Mouse (Mus musculus) CH12.LX (cell line): ENCODE measurements around the gene Prkce. TPM values are rescaled to one million over a fixed set of nuclear protein-coding genes. Genes with fewer than 3 reads are reported as not detected.

Experiments
- DNase-seq: peaks from one replicate; pipeline ENCODE4 v3.0.0-alpha.2; 2013; ENCODE audit errors: extremely low read depth
- H3K27ac ChIP-seq: 2 replicates; pipeline ENCODE4 v1.5.1; 2012; ENCODE audit warnings: low read depth, mild to moderate bottlenecking, control low read depth, moderate library complexity; ENCODE audit not compliant: insufficient read depth
- H3K27me3 ChIP-seq: replicated peaks from 2 replicates; pipeline ENCODE3; 2012; ENCODE audit warnings: inconsistent platforms
- H3K36me3 ChIP-seq, 2 experiments: replicated peaks in 1 of 2; 2 replicates each; pipeline versions ENCODE3 to v1.6.1; 2012; ENCODE audit warnings: inconsistent platforms in 1 of 2, low read length in 1 of 2, mild to moderate bottlenecking in 1 of 2, mixed read lengths in 1 of 2, moderate library complexity in 1 of 2; ENCODE audit not compliant: control insufficient read depth in 1 of 2, insufficient read depth in 1 of 2
- H3K4me1 ChIP-seq, 2 experiments: 2 replicates each; pipeline ENCODE4 v1.6.1; 2012; ENCODE audit warnings: inconsistent platforms in 1 of 2, moderate library complexity in 1 of 2; ENCODE audit not compliant: insufficient read depth in 2 of 2, control insufficient read depth in 1 of 2
- H3K4me2 ChIP-seq: 2 replicates; pipeline ENCODE4 v1.6.1; 2012; ENCODE audit warnings: low read depth, mild to moderate bottlenecking, control low read depth; ENCODE audit not compliant: poor library complexity, insufficient read depth, severe bottlenecking
- H3K4me3 ChIP-seq, 3 experiments: fragments of 150-350 bp in 1 of 3; sonication (generic) in 1 of 3; replicated peaks in 1 of 3; 2 replicates each; pipeline versions ENCODE3 to v1.5.1; 2011 to 2012; ENCODE audit warnings: low read depth in 2 of 3, low read length in 2 of 3, mild to moderate bottlenecking in 2 of 3, moderate library complexity in 2 of 3, control low read depth in 1 of 3, improper control_type of control experiment in 1 of 3, inconsistent platforms in 1 of 3, mixed read lengths in 1 of 3; ENCODE audit not compliant: poor library complexity in 1 of 3
- H3K79me2 ChIP-seq: replicated peaks from 2 replicates; pipeline ENCODE4 v1.6.1; 2012; ENCODE audit warnings: mild to moderate bottlenecking, moderate library complexity; ENCODE audit not compliant: control insufficient read depth, poor library complexity, insufficient read depth, severe bottlenecking; ENCODE audit errors: extremely low read depth
- H3K9ac ChIP-seq: 2 replicates; pipeline ENCODE4 v1.6.1; 2012; ENCODE audit warnings: low read depth, mild to moderate bottlenecking, control low read depth, moderate library complexity; ENCODE audit not compliant: insufficient read depth
- H3K9me3 ChIP-seq: replicated peaks from 2 replicates; pipeline ENCODE3; 2012; ENCODE audit warnings: low read length, inconsistent platforms, mixed read lengths
- BHLHE40 ChIP-seq: IDR thresholded peaks from 2 replicates; pipeline ENCODE4 v1.6.1; 2011; ENCODE audit warnings: mild to moderate bottlenecking, low read depth, low read length, improper control_type of control experiment
- CHD1 ChIP-seq: IDR thresholded peaks from 2 replicates; pipeline ENCODE4 v1.6.1; 2012; ENCODE audit warnings: low read depth, low read length, improper control_type of control experiment, inconsistent platforms
- CHD2 ChIP-seq: IDR thresholded peaks from 2 replicates; pipeline ENCODE4 v1.6.1; 2011; ENCODE audit warnings: low read length, improper control_type of control experiment
- CTCF ChIP-seq, 2 experiments: IDR thresholded peaks in 1 of 2; conservative IDR thresholded peaks in 1 of 2; 2 replicates each; pipeline ENCODE4 v1.5.1; 2011 to 2012; ENCODE audit warnings: low read depth in 2 of 2, low read length in 2 of 2, improper control_type of control experiment in 1 of 2, inconsistent platforms in 1 of 2, mild to moderate bottlenecking in 1 of 2, moderate library complexity in 1 of 2
- E2F4 ChIP-seq: IDR thresholded peaks from 2 replicates; pipeline ENCODE4 v1.6.1; 2011; ENCODE audit warnings: low read depth, low read length, improper control_type of control experiment; ENCODE audit not compliant: insufficient replicate concordance
- ELF1 ChIP-seq: IDR thresholded peaks from 2 replicates; pipeline ENCODE4 v1.6.1; 2014; ENCODE audit warnings: low read depth, mild to moderate bottlenecking, inconsistent platforms, low read length, improper control_type of control experiment
- ETS1 ChIP-seq: conservative IDR thresholded peaks from 2 replicates; pipeline ENCODE4 v1.6.1; 2012; ENCODE audit warnings: low read depth, mild to moderate bottlenecking, inconsistent platforms, low read length, improper control_type of control experiment, moderate library complexity
- GABPA ChIP-seq: IDR thresholded peaks from 2 replicates; pipeline ENCODE4 v1.6.1; 2012; ENCODE audit warnings: low read depth, low read length, improper control_type of control experiment, inconsistent platforms; ENCODE audit not compliant: insufficient replicate concordance
- HCFC1 ChIP-seq: IDR thresholded peaks from 2 replicates; pipeline ENCODE4 v1.6.1; 2012; ENCODE audit warnings: low read depth, mild to moderate bottlenecking, inconsistent platforms, low read length, improper control_type of control experiment
- IRF4 ChIP-seq: IDR thresholded peaks from 2 replicates; pipeline ENCODE4 v1.6.1; 2014; ENCODE audit warnings: low read depth, mild to moderate bottlenecking, inconsistent platforms, low read length, improper control_type of control experiment
- JUN ChIP-seq: IDR thresholded peaks from 2 replicates; pipeline ENCODE4 v1.6.1; 2011; ENCODE audit warnings: low read depth, mild to moderate bottlenecking, low read length, improper control_type of control experiment, moderate library complexity; ENCODE audit not compliant: insufficient read depth
- JUND ChIP-seq: conservative IDR thresholded peaks from 2 replicates; pipeline ENCODE4 v1.6.1; 2011; ENCODE audit warnings: low read depth, low read length, improper control_type of control experiment
- KAT2A ChIP-seq: IDR thresholded peaks from 2 replicates; pipeline ENCODE4 v1.6.1; 2012; ENCODE audit warnings: low read length, improper control_type of control experiment, inconsistent platforms; ENCODE audit not compliant: insufficient replicate concordance
- MAFK ChIP-seq: IDR thresholded peaks from 2 replicates; pipeline ENCODE4 v1.6.1; 2011; ENCODE audit warnings: low read length, improper control_type of control experiment; ENCODE audit not compliant: insufficient replicate concordance
- MAX ChIP-seq: IDR thresholded peaks from 2 replicates; pipeline ENCODE4 v1.6.1; 2011; ENCODE audit warnings: low read length, improper control_type of control experiment
- MAZ ChIP-seq: IDR thresholded peaks from 2 replicates; pipeline ENCODE4 v1.6.1; 2012; ENCODE audit warnings: low read depth, mild to moderate bottlenecking, inconsistent platforms, low read length, improper control_type of control experiment, moderate library complexity
- MEF2A ChIP-seq: IDR thresholded peaks from 2 replicates; pipeline ENCODE4 v1.6.1; 2014; ENCODE audit warnings: low read depth, mild to moderate bottlenecking, inconsistent platforms, low read length, improper control_type of control experiment, borderline replicate concordance
- MXI1 ChIP-seq: IDR thresholded peaks from 2 replicates; pipeline ENCODE4 v1.6.1; 2011; ENCODE audit warnings: mild to moderate bottlenecking, low read depth, low read length, improper control_type of control experiment
- MYC ChIP-seq: IDR thresholded peaks from 2 replicates; pipeline ENCODE4 v1.6.1; 2011; ENCODE audit warnings: low read depth, mild to moderate bottlenecking, improper control_type of control experiment, low read length
- NELFE ChIP-seq: IDR thresholded peaks from 2 replicates; pipeline ENCODE4 v1.6.1; 2011; ENCODE audit warnings: low read depth, low read length, improper control_type of control experiment
- NRF1 ChIP-seq: IDR thresholded peaks from 2 replicates; pipeline ENCODE4 v1.6.1; 2014; ENCODE audit warnings: low read depth, mild to moderate bottlenecking, inconsistent platforms, low read length, improper control_type of control experiment, moderate library complexity
- PAX5 ChIP-seq: IDR thresholded peaks from 2 replicates; pipeline ENCODE4 v1.6.1; 2012; ENCODE audit warnings: low read length, inconsistent platforms, mixed read lengths
- POLR2A ChIP-seq: IDR thresholded peaks from 2 replicates; pipeline ENCODE4 v1.6.1; 2011; ENCODE audit warnings: low read depth, mild to moderate bottlenecking, improper control_type of control experiment, low read length
- POLR2AphosphoS2 ChIP-seq: IDR thresholded peaks from 2 replicates; pipeline ENCODE4 v1.6.1; 2011; ENCODE audit warnings: low read depth, low read length, improper control_type of control experiment
- RAD21 ChIP-seq: IDR thresholded peaks from 2 replicates; pipeline ENCODE4 v1.6.1; 2011; ENCODE audit warnings: low read depth, mild to moderate bottlenecking, low read length, improper control_type of control experiment, moderate library complexity
- RCOR1 ChIP-seq: conservative IDR thresholded peaks from 2 replicates; pipeline ENCODE4 v1.6.1; 2012; ENCODE audit warnings: low read depth, mild to moderate bottlenecking, inconsistent platforms, low read length, improper control_type of control experiment
- SIN3A ChIP-seq: IDR thresholded peaks from 2 replicates; pipeline ENCODE4 v1.6.1; 2012; ENCODE audit warnings: low read length, improper control_type of control experiment, inconsistent platforms
- SMC3 ChIP-seq: IDR thresholded peaks from 2 replicates; pipeline ENCODE4 v1.6.1; 2011; ENCODE audit warnings: low read depth, low read length, improper control_type of control experiment
- TBP ChIP-seq: conservative IDR thresholded peaks from 2 replicates; pipeline ENCODE4 v1.6.1; 2011; ENCODE audit warnings: low read depth, low read length, improper control_type of control experiment
- TCF12 ChIP-seq: IDR thresholded peaks from 2 replicates; pipeline ENCODE4 v1.6.1; 2014; ENCODE audit warnings: low read depth, mild to moderate bottlenecking, inconsistent platforms, low read length, improper control_type of control experiment
- UBTF ChIP-seq: IDR thresholded peaks from 2 replicates; pipeline ENCODE4 v1.6.1; 2012; ENCODE audit warnings: low read depth, mild to moderate bottlenecking, inconsistent platforms, low read length, improper control_type of control experiment, moderate library complexity
- USF1 ChIP-seq: IDR thresholded peaks from 2 replicates; pipeline ENCODE4 v1.6.1; 2014; ENCODE audit warnings: low read depth, mild to moderate bottlenecking, inconsistent platforms, low read length, improper control_type of control experiment
- USF2 ChIP-seq: conservative IDR thresholded peaks from 2 replicates; pipeline ENCODE4 v1.6.1; 2011; ENCODE audit warnings: low read depth, low read length, improper control_type of control experiment
- ZC3H11A ChIP-seq: IDR thresholded peaks from 2 replicates; pipeline ENCODE4 v1.6.1; 2012; ENCODE audit warnings: low read depth, mild to moderate bottlenecking, inconsistent platforms, low read length, improper control_type of control experiment
- ZKSCAN1 ChIP-seq: IDR thresholded peaks from 2 replicates; pipeline ENCODE4 v1.6.1; 2012; ENCODE audit warnings: low read depth, inconsistent platforms, low read length, improper control_type of control experiment, borderline replicate concordance
- ZMIZ1 ChIP-seq: IDR thresholded peaks from 2 replicates; pipeline ENCODE4 v1.6.1; 2012; ENCODE audit warnings: low read depth, mild to moderate bottlenecking, inconsistent platforms, low read length, improper control_type of control experiment
- ZNF384 ChIP-seq: IDR thresholded peaks from 2 replicates; pipeline ENCODE4 v1.6.1; 2012; ENCODE audit warnings: low read depth, low read length, improper control_type of control experiment, inconsistent platforms
- dilution Hi-C: fragments of 300-500 bp; cut with MboI; formaldehyde crosslinking; loops from 2 replicates; pipeline ENCODE4 v1.14.3; 2020; ENCODE audit warnings: low sequenced_read_pairs; ENCODE audit not compliant: extremely low pct_unique_long_range_greater_than_20kb, extremely low pct_ligation_motif_present
- in situ Hi-C: fragments of 300-500 bp; cut with MboI; formaldehyde crosslinking; loops from 3 replicates; pipeline ENCODE4 v1.14.3; 2019; ENCODE audit warnings: low sequenced_read_pairs, low pct_ligation_motif_present, low pct_unique_long_range_greater_than_20kb, mixed read lengths
- polyA plus RNA-seq: library from polyadenylated mRNA; unstranded; fragments of >175 nt; gene quantifications from 2 replicates; pipeline ENCODE4 v1.2.1, GENCODE M21; 2012; ENCODE audit warnings: low read depth; ENCODE audit not compliant: insufficient read length
- total RNA-seq, 2 experiments: library from RNA; depleted of rRNA; stranded (reverse); fragments of 300-350 nt in 1 of 2; fragments of >200 nt in 1 of 2; gene quantifications; 2 replicates each; pipeline ENCODE4 v1.2.3; 2012 to 2014

Gene Prkce
- total and polyA plus RNA-seq, 3 experiments = 4.1 to 13.2 (median 11.4) TPM

DNA sequence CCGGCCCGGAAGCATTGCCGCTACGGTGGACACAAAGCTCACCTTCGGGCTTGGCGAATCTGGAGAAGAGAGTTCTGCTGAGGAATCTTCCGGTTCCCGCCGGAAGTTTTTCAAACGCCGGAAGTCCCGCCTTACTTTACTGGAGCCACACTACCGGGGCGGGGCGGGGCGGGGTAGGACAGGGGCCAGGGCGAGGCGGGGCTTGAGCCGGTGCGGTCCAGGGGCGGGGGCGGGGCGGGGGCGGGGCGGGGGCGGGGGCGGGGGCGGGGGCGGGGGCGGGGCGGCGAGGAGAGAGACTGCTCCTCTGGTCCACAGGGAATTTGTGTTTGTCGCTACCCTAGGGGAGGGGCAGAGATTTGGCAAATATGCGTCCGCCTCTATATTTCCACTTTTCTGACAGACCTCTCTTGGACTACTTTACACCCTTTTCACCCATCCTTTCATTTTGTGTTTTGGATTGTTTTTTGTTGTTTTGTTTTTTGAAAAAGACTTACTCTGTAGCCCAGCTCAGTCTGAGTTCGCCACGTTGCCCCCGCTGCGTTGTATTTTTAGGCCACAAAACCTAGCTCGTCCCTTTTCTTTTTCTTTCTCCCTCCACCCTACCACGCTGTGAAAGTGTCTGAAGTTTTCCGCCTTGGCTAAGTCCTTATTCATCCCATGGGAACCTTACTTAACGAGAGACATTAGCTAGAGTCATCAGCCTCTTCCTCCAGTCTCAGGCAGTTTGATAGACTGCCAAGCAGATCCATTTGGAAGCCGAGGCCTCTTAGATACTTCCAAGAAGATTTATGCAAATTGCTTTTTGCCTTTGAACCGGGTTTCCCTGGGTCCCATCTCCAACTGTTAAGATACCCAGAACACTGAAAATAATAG, 22.3 kb upstream of the Prkce start, which contains the start of gene Srbd1:
Gene Srbd1 (minus strand): TSS at position 97 of the 873 bp plus-strand sequence.
- no peak for TF ChIP-seq CHD1
- no peak for TF ChIP-seq CTCF (conservative IDR thresholded peaks at IDR 0.05 in 1 of 2, IDR thresholded peaks at IDR 0.05 in 1 of 2; ENCODE audit: low read depth in 2 of 2, low read length in 2 of 2)
- TF ChIP-seq UBTF = no peak
- no peak for TF ChIP-seq USF2
- peak; percentile 52 for TF ChIP-seq TBP
- no peak for TF ChIP-seq ZMIZ1
- no peak for TF ChIP-seq MAFK
- no peak for TF ChIP-seq MAX
- TF ChIP-seq JUN = no peak
- no peak for TF ChIP-seq E2F4
- TF ChIP-seq NRF1 = no peak
- TF ChIP-seq ELF1 = peak; percentile 86
- TF ChIP-seq IRF4 = no peak
- no peak; the same call in 1 of the 2 replicates for TF ChIP-seq MXI1
- TF ChIP-seq POLR2AphosphoS2 = no peak
- TF ChIP-seq MAZ = peak; percentile 40; the same call in 1 of the 2 replicates
- no peak for TF ChIP-seq RAD21
- no peak for TF ChIP-seq ETS1
- TF ChIP-seq RCOR1 = no peak
- no peak for TF ChIP-seq ZNF384
- peak; percentile 80 for TF ChIP-seq POLR2A
- TF ChIP-seq ZC3H11A = no peak
- no peak for TF ChIP-seq TCF12
- peak; percentile 59 for TF ChIP-seq NELFE
- no peak for TF ChIP-seq GABPA
- no peak for TF ChIP-seq JUND
- TF ChIP-seq USF1 = no peak
- TF ChIP-seq BHLHE40 = no peak
- TF ChIP-seq MEF2A = 0 out of 2 replicates have a peak, but pooled peaks have one; percentile 4
- no peak for TF ChIP-seq ZKSCAN1
- TF ChIP-seq PAX5 = no peak
- no peak for TF ChIP-seq SMC3
- TF ChIP-seq HCFC1 = peak; percentile 88
- peak; percentile 66; the same call in 1 of the 2 replicates for TF ChIP-seq KAT2A
- peak; percentile 74; the same call in 1 of the 2 replicates for TF ChIP-seq SIN3A
- TF ChIP-seq MYC = no peak
- TF ChIP-seq CHD2 = no peak
- in situ Hi-C loops (no loop called here), dilution Hi-C loops (no loop called here)
- peak within 1 kb of the TSS; percentile 59 to 88 (median 81) for H3K4me3 ChIP-seq
- H3K4me2 ChIP-seq = peak within 1 kb of the TSS; percentile 98
- H3K9me3 ChIP-seq = no peaks in the 10 kb centered on the region
- H3K36me3 ChIP-seq = peaks cover 13 to 23% of the 10 kb centered on the region in 2 experiments
- peak; percentile 96 for DNase-seq
- H3K27ac ChIP-seq = peak within 1 kb of the TSS; percentile 16; the same call in 1 of the 2 replicates
- H3K9ac ChIP-seq = peak within 1 kb of the TSS; percentile 78
- no peaks in the 10 kb centered on the region for H3K27me3 ChIP-seq
- H3K79me2 ChIP-seq = peaks cover 15% of the 10 kb centered on the region
- peaks cover 0 to 28% of the 10 kb centered on the region in 2 experiments; a peak in 3 of 4 replicates for H3K4me1 ChIP-seq
